Mouse (Mus musculus) erythroblast, embryonic 14.5 days (primary cell): ENCODE results near the gene Ptprr.

Experiments
- GATA1 ChIP-seq: IDR thresholded peaks from 2 replicates; pipeline ENCODE4 v1.6.1; 2012; ENCODE audit warnings: low read length, inconsistent platforms, mixed read lengths
- TAL1 ChIP-seq: IDR thresholded peaks from 3 replicates; pipeline ENCODE4 v1.6.1; 2012; ENCODE audit warnings: low read length, inconsistent platforms, mixed read lengths

DNA sequence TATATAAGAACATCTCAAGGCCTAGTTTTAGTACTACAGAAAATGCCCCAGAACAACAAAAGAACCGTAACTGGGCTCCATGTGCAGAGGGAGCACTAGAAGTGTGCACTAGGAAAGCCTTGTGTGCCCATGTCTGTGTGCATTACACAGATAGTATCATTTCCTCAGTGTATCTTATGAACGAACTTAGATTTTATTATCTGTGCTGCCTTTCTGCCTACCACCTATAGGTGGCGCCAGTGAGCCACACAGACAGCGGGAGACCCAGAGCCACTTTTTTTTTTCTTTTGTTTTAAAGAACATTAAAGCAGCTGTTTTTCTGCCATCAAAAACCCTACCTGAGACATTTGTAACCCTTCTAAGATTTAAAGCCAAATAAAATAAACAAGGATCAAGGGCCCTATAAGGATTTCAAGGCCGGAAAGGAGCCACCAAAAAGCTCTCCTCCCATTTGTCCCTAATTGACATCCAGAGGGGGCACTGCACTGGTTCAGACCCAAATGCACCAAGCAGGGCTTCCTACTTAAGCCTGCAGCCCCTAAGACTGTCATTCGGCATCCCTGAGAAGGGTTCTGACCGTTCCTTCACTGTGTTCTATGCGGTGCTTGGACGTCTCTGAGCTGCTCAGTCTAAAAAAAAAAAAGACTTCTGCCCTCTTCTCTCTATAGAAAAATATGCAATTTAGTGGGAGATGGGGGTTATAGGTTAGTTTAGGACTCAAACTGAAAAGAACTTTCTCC is 190.1 kb downstream of the Ptprr start:
- TF ChIP-seq GATA1 (0 out of 2 replicates have a peak, but pooled peaks have one; percentile 38), TAL1 (no peak)
